Mouse (Mus musculus): Measurements from ENCODE around the gene Elp4.

Elp4 gene

GRCm38 (mm10) chr2:105715409-105716115 is 188.8 kb downstream of the Elp4 start:
- no peak for DNase-seq

GRCm38 (mm10) chr2:105710511-105710910 is 193.9 kb downstream of the Elp4 start:
- no peak for DNase-seq

- DNase-seq: no peak
These were observed 195.2 kb downstream of the Elp4 start for GRCm38 (mm10) chr2:105709126-105709525.

- DNase-seq: no peak
These were observed 199.0 kb downstream of the Elp4 start for GRCm38 (mm10) chr2:105705320-105705719.

- DNase-seq: no peak
These were observed 201.8 kb downstream of the Elp4 start for GRCm38 (mm10) chr2:105702586-105702985.

GRCm38 (mm10) chr2:105701781-105702180 is 202.6 kb downstream of the Elp4 start:
- no peak for DNase-seq

- no peak for DNase-seq
These were observed 205.7 kb downstream of the Elp4 start for GRCm38 (mm10) chr2:105698631-105699030.

- DNase-seq: no peak
These were observed 206.6 kb downstream of the Elp4 start for GRCm38 (mm10) chr2:105697741-105698140.

GRCm38 (mm10) chr2:105691296-105691695 is 213.1 kb downstream of the Elp4 start:
- DNase-seq: no peak

GRCm38 (mm10) chr2:105689771-105690639 is 214.4 kb downstream of the Elp4 start:
- DNase-seq: no peak

- no peak for DNase-seq
These were observed 215.0 kb downstream of the Elp4 start for GRCm38 (mm10) chr2:105689304-105689770.

GRCm38 (mm10) chr2:105688436-105689303 is 215.7 kb downstream of the Elp4 start:
- DNase-seq: no peak

- DNase-seq: no peak
These were observed 216.4 kb downstream of the Elp4 start for GRCm38 (mm10) chr2:105688011-105688410.

- no peak for DNase-seq
These were observed 216.9 kb downstream of the Elp4 start for GRCm38 (mm10) chr2:105687317-105687991.

- DNase-seq: no peak
These were observed 217.7 kb downstream of the Elp4 start for GRCm38 (mm10) chr2:105686363-105687316.

- DNase-seq: no peak
These were observed 218.7 kb downstream of the Elp4 start for GRCm38 (mm10) chr2:105685651-105686050.

- DNase-seq: no peak
These were observed 219.2 kb downstream of the Elp4 start for GRCm38 (mm10) chr2:105684991-105685650.

GRCm38 (mm10) chr2:105683771-105684410 is 220.5 kb downstream of the Elp4 start:
- no peak for DNase-seq

- DNase-seq: no peak
These were observed 221.6 kb downstream of the Elp4 start for GRCm38 (mm10) chr2:105682634-105683351.
